Mouse (Mus musculus): ENCODE measurements around the gene Gm21885. TPM values are rescaled to one million over a fixed set of nuclear protein-coding genes. Genes with fewer than 3 reads are reported as not detected.
"Not testable (repeated sequence)": the region's sequence is repeated elsewhere in the genome, so short reads cannot be mapped to it uniquely, and the experiment has no call there.

Gene Gm21885
- polyA plus RNA-seq, 1 experiment from 2014 or later, result 0.48 TPM

DNA sequence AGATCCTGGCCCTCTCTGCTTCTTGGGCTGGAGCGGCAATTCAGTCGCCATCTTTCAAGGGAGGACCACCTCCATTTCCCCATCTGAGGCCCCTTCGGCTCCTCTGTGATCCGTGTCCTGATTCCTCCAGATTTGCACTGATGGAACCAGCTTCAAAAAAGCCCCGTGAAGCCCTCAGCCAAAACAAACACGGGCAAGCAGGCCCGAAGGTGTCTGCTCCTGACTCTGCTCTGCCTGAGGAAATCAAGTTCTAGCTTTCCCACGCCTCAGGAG is 34.9 kb upstream of the Gm21885 start:
- Histone ChIP-seq H3K27me3 (0 out of 2 replicates have a peak, but pooled peaks cover 6% of the 10 kb centered on the region), H3K4me1 (peaks cover 50% of the 10 kb centered on the region), H3K4me3 (no peak overlapping the region), H3K36me3 (no peaks in the 10 kb centered on the region), H3K27ac (peak overlapping the region; percentile 79), H3K9ac (0 out of 2 replicates have a peak overlapping the region, but pooled peaks have one; percentile 2), H3K9me3 (replicated peaks) (no peaks in the 10 kb centered on the region), H3K4me2 (replicated peaks) (0 out of 2 replicates have a peak overlapping the region, but pooled peaks have one; percentile 14)
- 63% methylated on average over 8 of the region's 8 CpGs for WGBS
- ATAC-seq (ENCODE audit: low FRiP score), result no peak

DNA sequence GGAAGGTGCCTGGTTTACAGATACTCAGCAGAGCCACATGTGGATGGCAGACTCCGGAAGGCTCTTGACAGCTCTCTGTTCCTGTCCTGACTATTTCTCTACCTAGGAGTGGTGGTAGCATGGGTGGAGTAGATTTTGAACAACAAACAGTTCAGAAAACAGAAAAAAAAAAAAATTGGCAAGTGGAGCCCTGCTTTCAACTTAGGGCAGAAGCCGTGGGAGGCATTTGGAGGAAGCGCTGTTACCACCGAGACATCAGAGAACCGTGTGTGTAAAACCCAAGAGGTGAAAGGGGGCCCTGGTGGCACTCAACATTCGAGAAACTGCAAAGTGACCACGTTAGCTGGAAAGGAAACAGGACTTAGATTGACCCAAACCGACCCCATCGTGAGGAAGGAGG is 28.5 kb upstream of the Gm21885 start:
- Histone ChIP-seq H3K9me3 (replicated peaks) (no peaks in the 10 kb centered on the region), H3K4me1 (0 out of 2 replicates have a peak, but pooled peaks cover 2% of the 10 kb centered on the region), H3K27me3 (no peaks in the 10 kb centered on the region), H3K36me3 (no peaks in the 10 kb centered on the region), H3K9ac (no peak overlapping the region), H3K4me2 (replicated peaks) (no peak overlapping the region), H3K27ac (no peak overlapping the region), H3K4me3 (no peak overlapping the region)
- no peak for ATAC-seq (ENCODE audit: low FRiP score)
- WGBS, result 81% methylated on average over 9 of the region's 9 CpGs

DNA sequence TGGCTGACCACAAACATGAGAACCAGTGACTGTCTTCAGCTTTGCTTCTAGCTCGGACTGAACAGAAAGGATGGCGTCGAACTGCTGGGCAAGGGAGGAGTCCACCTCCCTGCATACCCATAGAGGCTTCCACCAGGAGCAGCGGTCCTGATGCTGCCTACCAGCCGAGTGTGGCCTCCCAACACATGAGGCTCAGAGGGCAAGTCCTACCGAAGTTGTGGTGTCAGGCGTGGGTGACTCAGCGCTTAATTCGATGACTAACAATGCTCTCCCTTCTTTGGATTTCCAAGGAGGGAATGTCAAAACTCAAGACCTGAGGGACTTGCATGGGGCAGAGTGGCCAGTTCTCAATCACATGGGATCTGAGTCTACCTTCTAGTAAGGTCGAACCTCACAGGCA is 28.0 kb upstream of the Gm21885 start:
- Histone ChIP-seq H3K27ac (no peak overlapping the region), H3K9ac (no peak overlapping the region), H3K4me3 (no peak overlapping the region), H3K4me1 (0 out of 2 replicates have a peak, but pooled peaks cover 2% of the 10 kb centered on the region), H3K9me3 (replicated peaks) (no peaks in the 10 kb centered on the region), H3K36me3 (no peaks in the 10 kb centered on the region), H3K4me2 (replicated peaks) (no peak overlapping the region), H3K27me3 (no peaks in the 10 kb centered on the region)
- WGBS, result 91% methylated on average over 10 of the region's 10 CpGs
- ATAC-seq (ENCODE audit: low FRiP score), result no peak

DNA sequence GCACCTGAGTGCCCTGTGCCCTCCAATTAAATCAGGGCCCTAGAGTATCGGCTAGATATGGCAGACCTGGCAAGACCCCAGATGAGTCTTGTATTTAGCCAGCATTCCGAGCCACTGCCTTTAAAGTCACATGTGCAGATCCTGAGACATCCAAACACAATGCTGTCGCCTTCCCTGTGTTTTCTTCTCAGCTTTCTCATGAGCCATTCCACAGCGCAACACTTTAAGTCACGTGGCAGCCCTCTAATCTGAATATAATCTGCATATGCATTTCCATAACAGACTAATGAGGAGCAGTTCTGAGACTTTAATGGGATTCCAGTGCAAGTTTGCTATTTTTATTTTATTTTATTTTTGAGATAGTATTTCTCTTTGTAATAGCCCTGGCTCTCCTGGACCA is 25.9 kb upstream of the Gm21885 start:
- H3K9me3 ChIP-seq (replicated peaks), result no peaks in the 10 kb centered on the region
- H3K4me1 ChIP-seq, result 0 out of 2 replicates have a peak, but pooled peaks cover 2% of the 10 kb centered on the region
- no peak overlapping the region for H3K27ac ChIP-seq
- no peak overlapping the region for H3K9ac ChIP-seq
- H3K36me3 ChIP-seq, result no peaks in the 10 kb centered on the region
- WGBS, result 62% methylated on average over 5 of the region's 5 CpGs
- H3K27me3 ChIP-seq, result no peaks in the 10 kb centered on the region
- H3K4me2 ChIP-seq (replicated peaks), result no peak overlapping the region
- H3K4me3 ChIP-seq, result no peak overlapping the region
- ATAC-seq (ENCODE audit: low FRiP score), result no peak

DNA sequence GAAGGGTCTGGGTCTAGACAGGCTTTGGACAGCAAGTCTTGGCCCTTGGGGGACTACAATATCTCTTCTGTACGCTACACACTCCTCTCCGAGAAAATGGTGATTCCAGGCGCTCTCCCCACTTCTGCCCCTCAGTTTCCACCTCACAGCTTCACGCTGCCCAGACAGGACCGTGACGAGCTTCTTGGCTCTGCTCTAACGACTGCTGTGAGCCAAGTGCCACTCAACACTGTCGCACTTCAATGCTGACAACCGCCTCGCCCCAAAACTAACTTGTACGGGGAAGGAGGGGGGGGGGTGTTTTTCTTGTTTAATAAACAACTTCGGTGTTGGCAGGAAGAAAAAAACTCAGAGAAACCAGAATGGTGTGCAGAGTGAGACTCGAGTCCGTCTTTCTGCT is 23.7 kb upstream of the Gm21885 start:
- no peaks in the 10 kb centered on the region for H3K9me3 ChIP-seq (replicated peaks)
- ATAC-seq (ENCODE audit: low FRiP score), result no peak
- WGBS, result 77% methylated on average over 14 of the region's 14 CpGs
- H3K27me3 ChIP-seq, result no peaks in the 10 kb centered on the region
- H3K9ac ChIP-seq, result no peak overlapping the region
- H3K4me3 ChIP-seq, result no peak overlapping the region
- peaks cover 11% of the 10 kb centered on the region; the same call in 1 of the 2 replicates for H3K4me1 ChIP-seq
- H3K4me2 ChIP-seq (replicated peaks), result no peak overlapping the region
- H3K27ac ChIP-seq, result no peak overlapping the region
- H3K36me3 ChIP-seq, result no peaks in the 10 kb centered on the region

DNA sequence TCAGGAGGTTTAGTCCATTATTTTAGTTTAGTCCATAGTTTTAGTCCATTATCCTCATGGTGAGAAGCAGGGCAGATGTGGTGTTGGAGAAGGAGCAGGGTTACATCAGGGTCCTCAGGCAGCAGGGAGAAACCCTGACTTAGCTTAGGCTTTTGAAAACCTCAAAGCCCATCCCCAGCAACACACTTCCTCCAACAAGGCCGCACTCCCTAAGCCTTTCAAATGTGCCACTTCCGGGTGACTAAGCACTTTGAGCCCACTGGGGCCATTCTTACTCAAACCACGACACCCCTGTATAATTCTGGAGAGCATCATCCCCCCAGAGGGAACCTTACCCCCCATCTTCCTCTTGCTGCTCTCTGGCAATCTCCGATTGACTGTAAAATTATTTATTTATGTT is 21.9 kb upstream of the Gm21885 start:
- H3K9ac ChIP-seq, result no peak overlapping the region
- peaks cover 9% of the 10 kb centered on the region; the same call in 1 of the 2 replicates for H3K4me1 ChIP-seq
- no peak overlapping the region for H3K27ac ChIP-seq
- no peak overlapping the region for H3K4me2 ChIP-seq (replicated peaks)
- no peak overlapping the region for H3K4me3 ChIP-seq
- no peaks in the 10 kb centered on the region for H3K36me3 ChIP-seq
- no peaks in the 10 kb centered on the region for H3K9me3 ChIP-seq (replicated peaks)
- H3K27me3 ChIP-seq, result no peaks in the 10 kb centered on the region
- no peak for ATAC-seq (ENCODE audit: low FRiP score)
- WGBS, result 58% methylated on average over 4 of the region's 4 CpGs

DNA sequence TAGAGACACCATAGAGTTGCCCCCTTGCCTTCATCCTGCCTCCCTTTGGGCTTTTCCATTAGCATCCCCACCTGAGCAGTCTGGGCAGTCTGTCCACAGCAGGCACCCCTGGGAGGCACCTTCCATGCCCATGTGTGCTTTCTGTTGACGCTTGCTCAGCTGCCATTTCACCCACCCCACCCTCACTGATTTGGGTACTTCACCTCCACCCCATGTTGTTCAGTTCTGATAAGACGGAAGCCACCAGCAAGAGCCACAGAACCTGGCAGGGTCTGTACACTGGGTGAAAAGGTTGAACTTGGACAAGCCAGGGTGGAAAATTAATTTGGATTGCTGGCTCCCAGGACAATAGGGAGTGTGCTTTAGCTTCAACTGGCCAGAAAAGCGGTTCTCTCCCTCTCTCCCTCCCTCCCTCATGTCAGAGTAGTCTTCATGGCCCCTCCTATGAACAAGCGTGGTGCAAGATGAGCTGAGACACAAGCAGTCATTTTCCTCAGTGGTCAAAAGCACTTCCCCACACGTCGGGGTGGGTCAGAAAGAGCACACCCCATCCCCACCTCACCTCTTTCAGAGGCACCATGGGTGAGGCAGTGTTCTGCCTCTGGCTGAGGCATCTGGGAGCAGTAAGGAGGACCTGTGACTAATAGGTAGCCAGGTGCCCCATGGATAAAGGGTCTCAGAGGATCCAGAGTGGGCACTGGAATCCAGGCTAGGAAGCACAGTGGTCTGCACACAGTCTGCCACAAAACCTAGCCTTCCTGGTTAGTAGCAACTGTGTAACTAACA is 19.9 kb upstream of the Gm21885 start:
- no peak overlapping the region for H3K9ac ChIP-seq
- H3K4me2 ChIP-seq (replicated peaks), result no peak overlapping the region
- H3K4me1 ChIP-seq, result peaks cover 16% of the 10 kb centered on the region; the same call in 1 of the 2 replicates
- H3K36me3 ChIP-seq, result no peaks in the 10 kb centered on the region
- no peak for ATAC-seq (ENCODE audit: low FRiP score)
- no peaks in the 10 kb centered on the region for H3K9me3 ChIP-seq (replicated peaks)
- 67% methylated on average over 6 of the region's 6 CpGs for WGBS
- no peaks in the 10 kb centered on the region for H3K27me3 ChIP-seq
- H3K27ac ChIP-seq, result no peak overlapping the region
- H3K4me3 ChIP-seq, result no peak overlapping the region

DNA sequence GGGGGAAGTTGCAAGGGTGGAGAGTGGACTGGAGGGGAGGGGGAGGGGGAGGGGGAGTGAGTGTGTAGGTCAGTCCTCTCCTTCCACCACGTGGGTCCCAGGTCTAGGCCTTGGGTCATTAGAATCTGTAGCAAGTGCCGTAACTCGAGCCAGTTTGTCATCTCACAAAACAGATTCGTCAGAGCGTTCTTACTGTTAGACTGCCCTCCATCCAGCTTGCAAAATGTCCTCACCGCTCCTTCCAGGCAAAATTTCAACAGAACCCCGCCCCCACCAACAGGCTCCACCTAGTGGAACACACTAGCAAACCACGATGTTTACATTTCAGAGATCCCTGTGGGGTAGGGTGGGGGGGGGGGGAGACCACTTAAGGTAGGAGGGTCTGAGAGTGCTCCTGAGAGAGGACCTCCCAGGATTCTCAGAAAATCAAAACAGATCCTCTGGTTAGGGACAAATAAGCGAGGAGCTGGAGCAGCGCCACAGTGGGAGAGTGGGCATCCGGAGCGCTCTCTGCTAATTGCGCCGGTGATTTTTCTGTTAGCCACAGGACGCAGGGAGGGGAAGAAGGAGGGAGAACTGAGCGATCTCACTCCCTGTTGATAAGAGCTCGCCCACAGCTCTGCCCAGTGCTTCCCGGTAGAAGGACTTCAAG is 16.4 kb upstream of the Gm21885 start:
- Histone ChIP-seq H3K4me2 (replicated peaks) (peak overlapping the region; percentile 67), H3K27ac (no peak overlapping the region), H3K4me1 (peaks cover 16% of the 10 kb centered on the region; the same call in 1 of the 2 replicates), H3K9me3 (replicated peaks) (no peaks in the 10 kb centered on the region), H3K9ac (no peak overlapping the region), H3K4me3 (peak overlapping the region; percentile 31), H3K27me3 (no peaks in the 10 kb centered on the region), H3K36me3 (no peaks in the 10 kb centered on the region)
- peak; percentile 67 for ATAC-seq (ENCODE audit: low FRiP score)
- WGBS, result 2% methylated on average over 18 of the region's 18 CpGs

DNA sequence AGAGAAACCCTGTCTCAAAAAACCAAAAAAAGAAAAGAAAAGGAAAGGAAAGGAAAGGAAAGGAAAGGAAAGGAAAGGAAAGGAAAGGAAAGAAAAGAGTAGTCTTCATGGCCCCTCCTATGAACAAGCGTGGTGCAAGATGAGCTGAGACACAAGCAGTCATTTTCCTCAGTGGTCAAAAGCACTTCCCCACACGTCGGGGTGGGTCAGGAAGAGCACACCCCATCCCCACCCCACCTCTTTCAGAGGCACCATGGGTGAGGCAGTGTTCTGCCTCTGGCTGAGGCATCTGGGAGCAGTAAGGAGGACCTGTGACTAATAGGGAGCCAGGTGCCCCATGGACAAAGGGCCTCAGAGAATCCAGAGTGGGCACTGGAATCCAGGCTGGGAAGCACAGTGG is 15.5 kb upstream of the Gm21885 start:
- H3K9me3 ChIP-seq (replicated peaks); H3K9ac ChIP-seq; H3K27me3 ChIP-seq; H3K36me3 ChIP-seq; H3K4me3 ChIP-seq; H3K27ac ChIP-seq; H3K4me2 ChIP-seq (replicated peaks); ATAC-seq (ENCODE audit: low FRiP score): not testable (repeated sequence)
- 81% methylated on average over 3 of the region's 3 CpGs for WGBS
- peaks cover 16% of the 10 kb centered on the region; the same call in 1 of the 2 replicates for H3K4me1 ChIP-seq

DNA sequence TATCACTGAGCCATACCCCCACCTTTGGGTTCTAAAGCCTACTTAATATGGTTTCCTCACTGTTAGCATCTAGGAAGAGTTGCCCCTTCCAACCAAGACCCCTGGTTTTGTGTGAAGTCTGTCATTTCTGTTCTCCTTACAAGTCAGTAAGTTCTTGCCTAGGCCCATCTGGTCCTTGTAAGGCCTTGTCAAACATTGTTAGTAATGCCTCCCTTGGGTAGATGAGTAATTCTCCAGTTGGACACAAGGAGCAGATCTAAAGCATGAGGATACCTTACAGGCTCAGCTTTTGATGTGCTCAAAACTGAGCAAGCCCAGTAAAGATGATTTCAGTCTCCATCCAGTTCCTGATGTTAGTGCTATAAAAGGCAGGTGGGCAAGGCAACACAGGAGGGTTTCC is 12.9 kb upstream of the Gm21885 start:
- Histone ChIP-seq H3K9me3 (replicated peaks) (no peaks in the 10 kb centered on the region), H3K27ac (no peak overlapping the region), H3K27me3 (no peaks in the 10 kb centered on the region), H3K9ac (no peak overlapping the region), H3K4me1 (peaks cover 7% of the 10 kb centered on the region; the same call in 1 of the 2 replicates), H3K4me2 (replicated peaks) (no peak overlapping the region), H3K4me3 (no peak overlapping the region), H3K36me3 (no peaks in the 10 kb centered on the region)
- no peak for ATAC-seq (ENCODE audit: low FRiP score)

DNA sequence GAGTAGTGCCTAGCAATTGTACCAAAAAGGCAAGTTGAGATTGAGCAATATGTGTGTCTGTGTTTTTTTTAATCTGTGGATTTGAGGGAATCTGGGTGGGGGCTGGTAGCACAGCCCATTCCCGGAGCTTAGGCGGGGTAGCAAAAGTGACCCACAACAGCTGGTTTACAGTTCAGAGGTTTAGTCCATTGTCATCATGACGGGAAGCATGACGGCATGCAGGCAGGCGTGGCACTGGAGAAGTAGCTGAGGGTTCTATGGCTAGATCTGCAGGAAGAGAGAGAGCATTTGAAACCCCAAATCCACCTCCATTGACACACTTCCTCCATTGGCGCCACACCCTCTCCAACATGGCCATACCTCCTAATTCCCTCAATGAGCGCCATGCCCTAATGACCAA is 11.8 kb upstream of the Gm21885 start:
- WGBS, result 86% methylated on average over 7 of the region's 7 CpGs
- no peak overlapping the region for H3K4me2 ChIP-seq (replicated peaks)
- H3K9me3 ChIP-seq (replicated peaks), result no peaks in the 10 kb centered on the region
- H3K27ac ChIP-seq, result no peak overlapping the region
- no peak overlapping the region for H3K9ac ChIP-seq
- H3K36me3 ChIP-seq, result no peaks in the 10 kb centered on the region
- no peak for ATAC-seq (ENCODE audit: low FRiP score)
- no peak overlapping the region for H3K4me3 ChIP-seq
- peaks cover 7% of the 10 kb centered on the region; the same call in 1 of the 2 replicates for H3K4me1 ChIP-seq
- no peaks in the 10 kb centered on the region for H3K27me3 ChIP-seq

DNA sequence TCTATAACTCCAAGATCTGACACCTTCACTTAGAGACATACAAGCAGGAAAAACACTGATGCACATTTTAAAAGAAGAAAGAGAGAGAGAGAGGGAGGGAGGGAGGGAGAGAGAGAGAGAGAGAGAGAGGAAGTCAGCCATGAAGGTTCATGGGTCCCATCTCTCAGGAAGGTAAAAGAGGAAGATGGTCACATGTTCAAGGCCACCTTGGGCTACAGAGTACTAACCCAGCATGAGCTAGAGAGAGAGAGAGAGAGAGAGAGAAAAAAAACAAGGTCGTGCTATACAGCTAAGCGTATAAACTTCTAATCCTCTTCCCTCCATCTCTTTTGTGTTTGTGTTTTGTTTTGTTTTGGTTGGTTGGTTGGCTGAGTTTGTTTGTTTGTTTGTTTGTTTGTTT is 10.7 kb upstream of the Gm21885 start:
- no peak overlapping the region for H3K4me2 ChIP-seq (replicated peaks)
- ATAC-seq (ENCODE audit: low FRiP score), result no peak
- no peaks in the 10 kb centered on the region for H3K27me3 ChIP-seq
- no peaks in the 10 kb centered on the region for H3K36me3 ChIP-seq
- H3K9ac ChIP-seq, result no peak overlapping the region
- no peaks in the 10 kb centered on the region for H3K9me3 ChIP-seq (replicated peaks)
- H3K27ac ChIP-seq, result no peak overlapping the region
- 88% methylated on average over 2 of the region's 2 CpGs for WGBS
- no peaks in the 10 kb centered on the region for H3K4me1 ChIP-seq
- no peak overlapping the region for H3K4me3 ChIP-seq
